Mouse (Mus musculus) adrenal gland, postnatal 4 days (tissue): Measurements from ENCODE around the gene Sox14. TPM values are rescaled to one million over a fixed set of nuclear protein-coding genes. Genes with fewer than 3 reads are reported as not detected.

Experiments
- DNase-seq, 2 experiments: peaks; one replicate each; pipeline ENCODE4 v3.0.0; 2021 to 2022; ENCODE audit warnings: low spot score in 2 of 2, mixed read lengths in 2 of 2
- total RNA-seq, 2 experiments: library from RNA; stranded (reverse); gene quantifications; 2 replicates each; pipeline ENCODE4 v1.2.3; 2021

Gene Sox14
- total RNA-seq, 2 experiments from 2014 or later: not detected

GRCm38 (mm10) chr9:99850354-99850753 is 25.6 kb downstream of the Sox14 start:
- DNase-seq: no peak

GRCm38 (mm10) chr9:99848327-99848726 is 27.6 kb downstream of the Sox14 start:
- no peak for DNase-seq

GRCm38 (mm10) chr9:99846820-99847219 is 29.1 kb downstream of the Sox14 start:
- DNase-seq: peak in 1 of 2 experiments; percentile 29

GRCm38 (mm10) chr9:99839367-99839766 is 36.6 kb downstream of the Sox14 start:
- no peak for DNase-seq

- DNase-seq: no peak
Measured at GRCm38 (mm10) chr9:99838877-99839276, 37.1 kb downstream of the Sox14 start.

- no peak for DNase-seq
Measured at GRCm38 (mm10) chr9:99836707-99837106, 39.3 kb downstream of the Sox14 start.

GRCm38 (mm10) chr9:99835624-99836430 is 40.1 kb downstream of the Sox14 start:
- no peak for DNase-seq

Other genes with a start within 250 kb of the Sox14 start
- 10 to 100 TPM; 11.2 to 15.6 TPM for gene Dzip1l, start 246.7 kb downstream of the Sox14 start, total RNA-seq
- not detected for gene Cldn18, start 158.9 kb downstream of the Sox14 start, total RNA-seq